ENCODE assay signal across 25 mouse cellular contexts in the genomic region with DNA sequence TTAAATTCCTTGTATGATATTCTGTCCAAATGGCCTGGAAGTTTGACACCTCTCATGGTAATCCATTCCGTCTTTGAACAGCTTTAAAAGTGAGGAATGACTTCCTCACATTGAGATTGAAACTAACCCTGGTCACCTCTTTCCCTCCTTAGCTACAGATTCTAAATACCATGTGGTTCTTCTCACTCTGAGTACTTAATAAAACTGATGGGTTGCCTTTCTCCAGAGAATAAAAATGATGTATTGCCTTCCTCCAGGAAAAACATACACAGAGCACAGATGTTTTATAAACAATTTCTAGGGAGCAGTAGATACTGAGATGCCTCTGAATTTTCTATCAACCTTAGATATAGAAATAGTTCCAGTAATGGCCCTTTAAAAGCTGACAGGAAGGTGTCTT. TPM values are rescaled to one million over a fixed set of nuclear protein-coding genes. Genes with fewer than 3 reads are reported as not detected.
DNase-seq lines count a peak whose midpoint lies in the region; ATAC-seq and TF ChIP-seq lines count a peak whose summit lies in the region.
"Had no signal": no experiment of that assay in that cellular context is flagged by ENCODE, and none has a peak within 500 bp of the region (broad histone marks: within the 10 kb centered on the region; RNA-seq: fewer than 3 reads in every experiment).

No protein-coding gene starts in this region.

- H3K4me2 ChIP-seq in kidney, embryonic 14.5 days (replicated peaks; ENCODE audit: low read depth, low read length) = no peak overlapping the region
- H3K4me2 ChIP-seq in lung, embryonic 14.5 days = no peak overlapping the region
- no peak overlapping the region for H3K4me2 ChIP-seq in liver, embryonic 13.5 days
- H3K4me2 ChIP-seq in stomach, embryonic 14.5 days (replicated peaks; ENCODE audit: low read depth, low read length) = no peak overlapping the region
- H3K4me2 ChIP-seq: embryonic facial prominence, embryonic 12.5 days; hindbrain, embryonic 14.5 days; midbrain, embryonic 12.5 days had no signal

- no peaks in the 10 kb centered on the region for H3K27me3 ChIP-seq in kidney, embryonic 14.5 days (ENCODE audit: control insufficient read depth, insufficient read depth, low read length)
- H3K27me3 ChIP-seq in lung, embryonic 14.5 days (ENCODE audit: insufficient read depth, low read length) = 0 out of 2 replicates have a peak, but pooled peaks cover 4% of the 10 kb centered on the region
- H3K27me3 ChIP-seq in liver, embryonic 13.5 days = no peaks in the 10 kb centered on the region
- no peaks in the 10 kb centered on the region for H3K27me3 ChIP-seq in stomach, embryonic 14.5 days (ENCODE audit: control insufficient read depth, insufficient read depth, low read length)
- H3K27me3 ChIP-seq: embryonic facial prominence, embryonic 12.5 days; midbrain, embryonic 12.5 days had no signal

- no peaks in the 10 kb centered on the region for H3K36me3 ChIP-seq in kidney, embryonic 14.5 days (ENCODE audit: control insufficient read depth, insufficient read depth, low read length)
- no peaks in the 10 kb centered on the region for H3K36me3 ChIP-seq in lung, embryonic 14.5 days (ENCODE audit: insufficient read depth)
- H3K36me3 ChIP-seq in liver, embryonic 13.5 days = no peaks in the 10 kb centered on the region
- H3K36me3 ChIP-seq in stomach, embryonic 14.5 days (ENCODE audit: control insufficient read depth, insufficient read depth, low read length) = no peaks in the 10 kb centered on the region
- H3K36me3 ChIP-seq: embryonic facial prominence, embryonic 12.5 days; midbrain, embryonic 12.5 days had no signal

- WGBS in kidney, embryonic 14.5 days = 13% methylated on average over 1 of the region's 1 CpGs
- 16% methylated on average over 1 of the region's 1 CpGs for WGBS in lung, embryonic 14.5 days
- WGBS in liver, embryonic 13.5 days (ENCODE audit: insufficient replicate concordance) = 55% methylated on average over 1 of the region's 1 CpGs
- WGBS in stomach, embryonic 14.5 days = 31% methylated on average over 1 of the region's 1 CpGs

- no peaks in the 10 kb centered on the region for H3K9me3 ChIP-seq in kidney, embryonic 14.5 days (ENCODE audit: control insufficient read depth, low read length)
- H3K9me3 ChIP-seq in lung, embryonic 14.5 days (ENCODE audit: low read depth, low read length) = no peaks in the 10 kb centered on the region
- H3K9me3 ChIP-seq in liver, embryonic 13.5 days (replicated peaks) = peaks cover 2% of the 10 kb centered on the region; the same call in 1 of the 2 replicates
- no peaks in the 10 kb centered on the region for H3K9me3 ChIP-seq in stomach, embryonic 14.5 days (ENCODE audit: control insufficient read depth, low read depth, low read length)
- H3K9me3 ChIP-seq: embryonic facial prominence, embryonic 12.5 days; midbrain, embryonic 12.5 days had no signal

- no peak overlapping the region for H3K9ac ChIP-seq in kidney, embryonic 14.5 days (ENCODE audit: low read depth, low read length)
- H3K9ac ChIP-seq in lung, embryonic 14.5 days = no peak overlapping the region
- no peak overlapping the region for H3K9ac ChIP-seq in liver, embryonic 13.5 days
- H3K9ac ChIP-seq in stomach, embryonic 14.5 days (replicated peaks; ENCODE audit: low read depth, low read length) = no peak overlapping the region
- H3K9ac ChIP-seq: embryonic facial prominence, embryonic 12.5 days; hindbrain, embryonic 14.5 days; liver, embryonic 14.5 days; midbrain, embryonic 12.5 days had no signal

- H3K4me1 ChIP-seq in kidney, embryonic 14.5 days (ENCODE audit: control insufficient read depth, insufficient read depth, low read length) = peaks cover 27% of the 10 kb centered on the region; the same call in 1 of the 2 replicates
- H3K4me1 ChIP-seq in lung, embryonic 14.5 days (ENCODE audit: insufficient read depth) = peaks cover 25% of the 10 kb centered on the region
- H3K4me1 ChIP-seq in liver, embryonic 13.5 days (replicated peaks) = peaks cover 19% of the 10 kb centered on the region
- peaks cover 18% of the 10 kb centered on the region for H3K4me1 ChIP-seq in stomach, embryonic 14.5 days (ENCODE audit: control insufficient read depth, insufficient read depth, low read length)
- H3K4me1 ChIP-seq: midbrain, embryonic 12.5 days had no signal

- H3K27ac ChIP-seq in kidney, embryonic 14.5 days (ENCODE audit: low read depth, low read length) = peak overlapping the region; percentile 78; the same call in 1 of the 2 replicates
- peak overlapping the region; percentile 37; the same call in 1 of the 2 replicates for H3K27ac ChIP-seq in lung, embryonic 14.5 days (ENCODE audit: low read depth)
- 0 out of 2 replicates have a peak overlapping the region, but pooled peaks have one; percentile 11 for H3K27ac ChIP-seq in liver, embryonic 13.5 days
- peak overlapping the region; percentile 55; the same call in 1 of the 2 replicates for H3K27ac ChIP-seq in stomach, embryonic 14.5 days (ENCODE audit: low read length)
- H3K27ac ChIP-seq: embryonic facial prominence, embryonic 12.5 days; hindbrain, embryonic 14.5 days; liver, embryonic 14.5 days; midbrain, embryonic 12.5 days had no signal

- peak; percentile 44; the same call in 1 of the 2 replicates for ATAC-seq in kidney, embryonic 14.5 days (ENCODE audit: low FRiP score, low TSS enrichment)
- peak; percentile 64 for ATAC-seq in lung, embryonic 14.5 days (ENCODE audit: insufficient read depth)
- ATAC-seq in liver, embryonic 13.5 days (ENCODE audit: low read depth) = no peak
- ATAC-seq in stomach, embryonic 14.5 days (ENCODE audit: insufficient number of reproducible peaks, insufficient read depth, low FRiP score, low read depth) = peak; percentile 34; the same call in 1 of the 2 replicates
- ATAC-seq: forebrain, embryonic 14.5 days had no signal

- H3K4me3 ChIP-seq in kidney, embryonic 14.5 days (ENCODE audit: low read length) = no peak overlapping the region
- no peak overlapping the region for H3K4me3 ChIP-seq in lung, embryonic 14.5 days (ENCODE audit: low read depth, low read length)
- no peak overlapping the region for H3K4me3 ChIP-seq in liver, embryonic 13.5 days (replicated peaks)
- H3K4me3 ChIP-seq in stomach, embryonic 14.5 days (ENCODE audit: low read depth, low read length) = no peak overlapping the region
- H3K4me3 ChIP-seq: embryonic facial prominence, embryonic 12.5 days; erythroblast, embryonic 14.5 days; left cerebral cortex, adult 2 months; midbrain, embryonic 12.5 days had no signal

- no peak for TF ChIP-seq CTCF in lung, embryonic 14.5 days (IDR thresholded peaks at IDR 0.05; ENCODE audit: low read depth)

- DNase-seq in kidney, postnatal 4 days = no peak
- DNase-seq in lung, embryonic 14.5 days = peak; percentile 69
- DNase-seq in lung, postnatal 36 days = no peak
- no peak for DNase-seq in liver, embryonic 13.5 days
- DNase-seq in cerebellum, adult 18-20 months = no peak
- DNase-seq in cerebellum, adult 11 months = no peak
- DNase-seq: cerebellum, adult 9-11 months; gastrocnemius, postnatal 10 days; kidney, postnatal 14 days; layer of hippocampus, adult 9-11 months; left cerebral cortex, postnatal 4 days; retina, postnatal 1 day; right cerebral cortex, postnatal 4 days; thymus, adult 18-20 months had no signal

RNA-seq across cellular contexts. Expression of a gene that starts 22.0 kb away (rescaled TPM):
- polyA plus RNA-seq in kidney, embryonic 14.5 days (2014; fragmentation: Nextera tagmentation; extraction: Ambion mirVana) = not detected in 2 replicates
- polyA plus RNA-seq in lung, embryonic 14.5 days (2014; fragmentation: Nextera tagmentation; extraction: Ambion mirVana) = not detected in 2 replicates
- not detected in 2 replicates for polyA plus RNA-seq in liver, embryonic 13.5 days (2015; fragmentation: Nextera tagmentation; extraction: Ambion mirVana)
- polyA plus RNA-seq in stomach, embryonic 14.5 days (2014; fragmentation: Nextera tagmentation; extraction: Ambion mirVana) = not detected in 2 replicates
- polyA plus RNA-seq: cortical plate, adult 2 months; embryonic facial prominence, embryonic 12.5 days; erythroblast, embryonic 14.5 days; forebrain, embryonic 14.5 days; hindbrain, embryonic 14.5 days; midbrain, embryonic 12.5 days; neural tube, embryonic 11.5 days had no signal

RNA-seq across cellular contexts. Expression of a gene that starts 58.3 kb away (rescaled TPM):
- polyA plus RNA-seq in kidney, embryonic 14.5 days (2014; fragmentation: Nextera tagmentation; extraction: Ambion mirVana) = 64.6 and 101 TPM in 2 replicates
- polyA plus RNA-seq in lung, embryonic 14.5 days (2014; fragmentation: Nextera tagmentation; extraction: Ambion mirVana) = 47.3 and 52.0 TPM in 2 replicates
- 90.9 and 111 TPM in 2 replicates for polyA plus RNA-seq in liver, embryonic 13.5 days (2015; fragmentation: Nextera tagmentation; extraction: Ambion mirVana)
- 74.0 and 83.9 TPM in 2 replicates for polyA plus RNA-seq in stomach, embryonic 14.5 days (2014; fragmentation: Nextera tagmentation; extraction: Ambion mirVana)

Comparison
In these comparisons a context has a peak if more than half of its experiments do, and no peak if none do; other contexts are left out.
1. H3K27ac ChIP-seq: peak in every context shown above with its lines; median percentile 78 in kidney, embryonic 14.5 days; 55 in stomach, embryonic 14.5 days; 37 in lung, embryonic 14.5 days; 11 in liver, embryonic 13.5 days.